Mouse (Mus musculus) lung, adult 2 months (tissue): ENCODE data around the gene Nfyb.

Source experiments
- CTCF ChIP-seq: fragments of 200-500 bp; IDR thresholded peaks from 2 replicates; pipeline ENCODE4 v1.5.1; 2011; ENCODE audit warnings: mild to moderate bottlenecking, low read length, control low read depth; ENCODE audit not compliant: insufficient read depth
- POLR2A ChIP-seq: fragments of 200-500 bp; IDR thresholded peaks from 2 replicates; pipeline ENCODE4 v1.6.1; 2011; ENCODE audit warnings: low read depth, mild to moderate bottlenecking, control low read depth, low read length, borderline replicate concordance; ENCODE audit errors: extremely low read depth

DNA sequence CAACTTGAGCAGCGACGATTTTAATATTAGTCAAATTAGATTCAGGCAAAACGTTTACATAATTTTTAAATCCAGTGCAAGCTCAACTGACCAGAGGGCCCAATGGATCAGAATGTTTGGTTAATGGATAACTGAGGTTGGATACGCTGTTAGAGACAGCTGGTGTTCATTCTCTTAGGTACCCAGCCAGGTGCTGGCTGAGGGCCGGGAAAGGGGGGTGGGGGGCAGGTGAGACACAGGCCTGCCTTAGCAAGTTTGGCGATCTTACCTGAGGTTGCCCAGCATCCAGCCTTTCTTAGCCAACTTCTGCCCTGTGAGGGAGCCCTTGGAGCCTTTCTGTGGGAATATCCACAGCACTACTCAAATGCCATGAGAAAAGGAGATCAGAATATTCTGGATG is 41.2 kb upstream of the Nfyb start:
- TF ChIP-seq CTCF, result no peak
- no peak for TF ChIP-seq POLR2A
